In the genomic region with DNA sequence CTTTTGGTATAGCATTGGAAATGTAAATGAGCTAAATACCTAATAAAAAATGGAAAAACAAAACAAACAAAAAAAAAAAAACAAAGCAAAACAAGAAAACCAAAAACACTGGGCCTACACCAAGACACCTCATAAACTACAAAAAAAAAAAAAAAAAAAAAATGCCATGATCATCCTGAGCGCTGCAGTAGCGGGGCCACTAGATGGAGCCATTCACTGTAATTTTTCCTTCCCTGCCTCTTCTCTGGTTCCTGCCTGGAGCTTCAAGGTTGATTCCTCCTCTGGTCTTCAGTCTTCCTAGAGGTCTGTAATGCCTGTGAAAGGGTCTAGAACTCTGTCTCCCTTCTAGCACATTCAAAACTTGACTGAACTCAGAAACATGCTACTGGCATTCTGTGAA, we compare ENCODE assay signal across 8 mouse cellular contexts. TPM values are rescaled to one million over a fixed set of nuclear protein-coding genes. Genes with fewer than 3 reads are reported as not detected.
DNase-seq lines count a peak whose midpoint lies in the region; ATAC-seq and TF ChIP-seq lines count a peak whose summit lies in the region.
"Not testable (repeated sequence)": the region's sequence is repeated elsewhere in the genome, so short reads cannot be mapped to it uniquely, and the experiment has no call there.

No protein-coding gene starts in this region.

- not testable (repeated sequence) for H3K9me3 ChIP-seq in forebrain, embryonic 14.5 days (replicated peaks; ENCODE audit: control insufficient read depth, low read length); lung, embryonic 16.5 days (ENCODE audit: control insufficient read depth, low read length); neural tube, embryonic 14.5 days (ENCODE audit: control insufficient read depth, low read length)

- DNase-seq in MN1 (ENCODE audit: low spot score) = peak; percentile 13
- DNase-seq in cerebellum, adult 2 months = peak; percentile 15 to 29
- DNase-seq in forebrain, embryonic 14.5 days (ENCODE audit: low spot score) = peak; percentile 33
- peak; percentile 11 to 19 for DNase-seq in heart, postnatal 36 days
- peak; percentile 36 to 49 for DNase-seq in kidney, postnatal 4 days
- peak; percentile 6 to 7 for DNase-seq in thymus, postnatal 36 days

- H3K9ac ChIP-seq in forebrain, embryonic 14.5 days (ENCODE audit: low read length); lung, embryonic 16.5 days (ENCODE audit: low read length); neural tube, embryonic 14.5 days (replicated peaks; ENCODE audit: low read depth, low read length): not testable (repeated sequence)

- not testable (repeated sequence) for H3K4me2 ChIP-seq in forebrain, embryonic 14.5 days (ENCODE audit: low read length); lung, embryonic 16.5 days (ENCODE audit: low read depth, low read length); neural tube, embryonic 14.5 days (ENCODE audit: low read depth, low read length)

- H3K27ac ChIP-seq in cerebellum, adult 2 months (ENCODE audit: insufficient read depth, low read length); forebrain, embryonic 14.5 days (ENCODE audit: low read depth, low read length); lung, embryonic 16.5 days (ENCODE audit: low read length); neural tube, embryonic 14.5 days (ENCODE audit: low read depth, low read length): not testable (repeated sequence)

- TF ChIP-seq POLR2A in cerebellum, adult 2 months (IDR thresholded peaks at IDR 0.05; ENCODE audit: borderline replicate concordance, insufficient read depth, low read length) = not testable (repeated sequence)

- H3K36me3 ChIP-seq in forebrain, embryonic 14.5 days (ENCODE audit: control insufficient read depth, insufficient read depth, low read length); lung, embryonic 16.5 days (ENCODE audit: control insufficient read depth, insufficient read depth, low read length); neural tube, embryonic 14.5 days (ENCODE audit: control insufficient read depth, insufficient read depth, low read length): not testable (repeated sequence)

- 0% methylated on average over 2 of the region's 2 CpGs for WGBS in cerebellum, adult 2 months
- 5% methylated on average over 2 of the region's 2 CpGs for WGBS in forebrain, embryonic 14.5 days
- WGBS in lung, embryonic 16.5 days = 0% methylated on average over 2 of the region's 2 CpGs
- WGBS in neural tube, embryonic 14.5 days = 0% methylated on average over 2 of the region's 2 CpGs

- H3K27me3 ChIP-seq in cerebellum, adult 2 months (ENCODE audit: control insufficient read depth, insufficient read depth, low read length); forebrain, embryonic 14.5 days (replicated peaks; ENCODE audit: control insufficient read depth, insufficient read depth, low read length); lung, embryonic 16.5 days (ENCODE audit: control insufficient read depth, insufficient read depth, low read depth, low read length); neural tube, embryonic 14.5 days (ENCODE audit: control insufficient read depth, insufficient read depth, low read length): not testable (repeated sequence)

- not testable (repeated sequence) for H3K4me1 ChIP-seq in cerebellum, adult 2 months (ENCODE audit: control insufficient read depth, insufficient read depth, low read length); forebrain, embryonic 14.5 days (ENCODE audit: control insufficient read depth, insufficient read depth, low read length); lung, embryonic 16.5 days (replicated peaks; ENCODE audit: control insufficient read depth, insufficient read depth, low read length); neural tube, embryonic 14.5 days (ENCODE audit: control insufficient read depth, insufficient read depth, low read length)

- not testable (repeated sequence) for H3K4me3 ChIP-seq in cerebellum, adult 2 months (replicated peaks; ENCODE audit: insufficient read depth, low read depth, low read length); forebrain, embryonic 14.5 days (ENCODE audit: low read depth, low read length); lung, embryonic 16.5 days (ENCODE audit: low read length); neural tube, embryonic 14.5 days (ENCODE audit: low read depth, low read length)

- ATAC-seq in forebrain, embryonic 14.5 days = not testable (repeated sequence)
- 0 out of 2 replicates have a peak, but pooled peaks have one; percentile 34 for ATAC-seq in lung, embryonic 16.5 days (ENCODE audit: low read depth)
- peak; percentile 75; the same call in 1 of the 2 replicates for ATAC-seq in neural tube, embryonic 14.5 days (ENCODE audit: low read depth)

- peak; percentile 27; the same call in 1 of the 2 replicates for TF ChIP-seq CTCF in cerebellum, adult 2 months (IDR thresholded peaks at IDR 0.05; ENCODE audit: borderline replicate concordance, insufficient read depth, low read depth, low read length)

- intact Hi-C loops in heart, postnatal 36 days (cut with DNase I) = loop anchor here (1.0 kb wide), 1 partner anchor 163 kb away; no protein-coding TSS in a partner anchor

RNA-seq across cellular contexts. Expression of a gene that starts 54.2 kb away (rescaled TPM):
- polyA plus RNA-seq in cerebellum, adult 2 months (2012; rRNA removed) = 6.7 and 7.0 TPM in 2 replicates
- 19.0 and 20.2 TPM in 2 replicates for polyA plus RNA-seq in forebrain, embryonic 14.5 days (2014; fragmentation: Nextera tagmentation; extraction: Ambion mirVana)
- total RNA-seq in heart, postnatal 36 days (2021) = 1 to 10 TPM; 4.9 to 5.1 TPM
- 6.6 and 6.8 TPM in 2 replicates for polyA plus RNA-seq in lung, embryonic 16.5 days (2015; fragmentation: Nextera tagmentation; extraction: Ambion mirVana)
- 15.7 and 24.3 TPM in 2 replicates for polyA plus RNA-seq in neural tube, embryonic 14.5 days (2014; fragmentation: Nextera tagmentation; extraction: Ambion mirVana)
